Mouse (Mus musculus) intestine, embryonic 14.5 days (tissue): ENCODE data around the gene Palmd. TPM values are rescaled to one million over a fixed set of nuclear protein-coding genes. Genes with fewer than 3 reads are reported as not detected.
A peak's percentile ranks its signal among the peaks of the same experiment; 100 is the strongest.

ENCODE experiments used
- ATAC-seq: fragments of 200-750 bp; cut with Nextera tagmentation; replicated peaks from 2 replicates; pipeline ENCODE4 v1.8.0; 2017; ENCODE audit warnings: low read depth, moderate number of reproducible peaks, moderate TSS enrichment, moderate library complexity; ENCODE audit not compliant: low FRiP score, low TSS enrichment
- DNase-seq: peaks from one replicate; pipeline ENCODE4 v3.0.0-alpha.2; 2018; ENCODE audit warnings: low spot score
- H3K27ac ChIP-seq: fragments of 300-500 bp; sonication (generic); 2 replicates; pipeline ENCODE4 v1.5.1; 2014; ENCODE audit warnings: low read depth, mild to moderate bottlenecking, control low read depth
- H3K27me3 ChIP-seq: fragments of 300-500 bp; sonication (generic); replicated peaks from 2 replicates; pipeline ENCODE4 v1.6.1; 2014; ENCODE audit warnings: low read length, control low read depth; ENCODE audit not compliant: control insufficient read depth, insufficient read depth
- H3K36me3 ChIP-seq: fragments of 300-500 bp; sonication (generic); 2 replicates; pipeline ENCODE4 v1.6.1; 2014; ENCODE audit warnings: low read length, control low read depth; ENCODE audit not compliant: control insufficient read depth, insufficient read depth
- H3K4me1 ChIP-seq: fragments of 300-500 bp; sonication (generic); replicated peaks from 2 replicates; pipeline ENCODE4 v1.6.1; 2014; ENCODE audit warnings: low read length, control low read depth, mixed read lengths; ENCODE audit not compliant: control insufficient read depth, insufficient read depth
- H3K4me2 ChIP-seq: fragments of 300-500 bp; sonication (generic); 2 replicates; pipeline ENCODE4 v1.6.1; 2014; ENCODE audit warnings: low read length
- H3K4me3 ChIP-seq: fragments of 300-500 bp; sonication (generic); 2 replicates; pipeline ENCODE4 v1.5.1; 2014; ENCODE audit warnings: low read depth, low read length, control low read depth, mixed read lengths
- H3K9ac ChIP-seq: fragments of 300-500 bp; sonication (generic); 2 replicates; pipeline ENCODE4 v1.6.1; 2014; ENCODE audit warnings: mild to moderate bottlenecking, low read length
- H3K9me3 ChIP-seq: fragments of 300-500 bp; sonication (generic); 2 replicates; pipeline ENCODE4 v1.6.1; 2016; ENCODE audit warnings: low read length, control low read depth; ENCODE audit not compliant: control insufficient read depth
- WGBS: fragments of 180-500 bp; shearing (Covaris S2); extraction: QIAGEN DNeasy Blood & Tissue Kit; methylation state at CpG from one replicate; pipeline ENCODE4 v1.1.7; 2014; 5-methylcytosine and 5-hydroxymethylcytosine counted together
- polyA plus RNA-seq: library from polyadenylated mRNA; unstranded; fragments of >200 nt; fragmentation: Nextera tagmentation; extraction: Ambion mirVana; gene quantifications from 2 replicates; pipeline ENCODE4 v1.2.1, GENCODE M21; 2014

The Palmd gene
- polyA plus RNA-seq, 1 experiment from 2014 or later, result 3.2 TPM

- no peak overlapping the region for H3K4me2 ChIP-seq
- H3K9ac ChIP-seq, result no peak overlapping the region
- 55% methylated on average over 2 of the region's 2 CpGs for WGBS
- H3K27ac ChIP-seq, result no peak overlapping the region
- no peaks in the 10 kb centered on the region for H3K27me3 ChIP-seq
- no peak overlapping the region for H3K4me3 ChIP-seq
- ATAC-seq, result no peak
- H3K36me3 ChIP-seq, result no peaks in the 10 kb centered on the region
- no peak for DNase-seq
- no peaks in the 10 kb centered on the region for H3K9me3 ChIP-seq
- no peaks in the 10 kb centered on the region for H3K4me1 ChIP-seq
These were observed 17.7 kb upstream of the Palmd start for GRCm38 (mm10) chr3:116986451-116986850.

- no peak overlapping the region for H3K4me3 ChIP-seq
- ATAC-seq, result no peak
- H3K27me3 ChIP-seq, result no peaks in the 10 kb centered on the region
- no peaks in the 10 kb centered on the region for H3K9me3 ChIP-seq
- WGBS, result 70% methylated on average over 1 of the region's 1 CpGs
- H3K4me1 ChIP-seq, result no peaks in the 10 kb centered on the region
- H3K4me2 ChIP-seq, result no peak overlapping the region
- H3K27ac ChIP-seq, result no peak overlapping the region
- no peak for DNase-seq
- H3K9ac ChIP-seq, result no peak overlapping the region
- H3K36me3 ChIP-seq, result no peaks in the 10 kb centered on the region
These were observed 17.0 kb upstream of the Palmd start for GRCm38 (mm10) chr3:116985741-116986140.

GRCm38 (mm10) chr3:116985042-116985455, 16.3 kb upstream of the Palmd start:
- Histone ChIP-seq H3K4me2 (no peak overlapping the region), H3K4me1 (no peaks in the 10 kb centered on the region), H3K9ac (no peak overlapping the region), H3K9me3 (no peaks in the 10 kb centered on the region), H3K27ac (no peak overlapping the region), H3K36me3 (no peaks in the 10 kb centered on the region), H3K4me3 (no peak overlapping the region), H3K27me3 (no peaks in the 10 kb centered on the region)
- WGBS, result 44% methylated on average over 1 of the region's 1 CpGs
- ATAC-seq (no peak), DNase-seq (no peak)

- Histone ChIP-seq H3K4me1 (no peaks in the 10 kb centered on the region), H3K27me3 (no peaks in the 10 kb centered on the region), H3K4me2 (no peak overlapping the region), H3K9ac (no peak overlapping the region), H3K9me3 (no peaks in the 10 kb centered on the region), H3K4me3 (no peak overlapping the region), H3K36me3 (no peaks in the 10 kb centered on the region), H3K27ac (no peak overlapping the region)
- ATAC-seq, result no peak
- no peak for DNase-seq
- 75% methylated on average over 9 of the region's 9 CpGs for WGBS
These were observed 13.2 kb upstream of the Palmd start for GRCm38 (mm10) chr3:116981811-116982575.

GRCm38 (mm10) chr3:116969786-116970185, 999 bp upstream of the Palmd start:
- no peak for DNase-seq
- Histone ChIP-seq H3K4me1 (no peaks in the 10 kb centered on the region; the same call in 1 of the 2 replicates), H3K9ac (no peak overlapping the region), H3K4me2 (no peak overlapping the region), H3K36me3 (no peaks in the 10 kb centered on the region), H3K9me3 (no peaks in the 10 kb centered on the region), H3K27ac (no peak overlapping the region), H3K4me3 (no peak overlapping the region), H3K27me3 (no peaks in the 10 kb centered on the region)
- WGBS, result 66% methylated on average over 5 of the region's 5 CpGs
- ATAC-seq, result no peak

GRCm38 (mm10) chr3:116969003-116969402, 216 bp upstream of the Palmd start:
- no peak overlapping the region for H3K27ac ChIP-seq
- peak overlapping the region; percentile 71 for H3K4me2 ChIP-seq
- DNase-seq (no peak), ATAC-seq (no peak)
- H3K4me1 ChIP-seq, result no peaks in the 10 kb centered on the region; the same call in 1 of the 2 replicates
- H3K9me3 ChIP-seq, result no peaks in the 10 kb centered on the region
- WGBS, result 18% methylated on average over 5 of the region's 5 CpGs
- H3K27me3 ChIP-seq, result no peaks in the 10 kb centered on the region
- peak overlapping the region; percentile 36 for H3K4me3 ChIP-seq
- no peak overlapping the region for H3K9ac ChIP-seq
- H3K36me3 ChIP-seq, result no peaks in the 10 kb centered on the region

- no peaks in the 10 kb centered on the region for H3K9me3 ChIP-seq
- peak within 1 kb of the TSS; percentile 34 for H3K9ac ChIP-seq
- H3K27ac ChIP-seq, result no peak within 1 kb of the TSS
- no peaks in the 10 kb centered on the region for H3K27me3 ChIP-seq
- H3K4me2 ChIP-seq, result peak within 1 kb of the TSS; percentile 71
- H3K4me3 ChIP-seq, result peak within 1 kb of the TSS; percentile 36
- no peaks in the 10 kb centered on the region for H3K36me3 ChIP-seq
- no peak for DNase-seq
- no peak for ATAC-seq
- 53% methylated on average over 4 of the region's 4 CpGs for WGBS
- no peaks in the 10 kb centered on the region; the same call in 1 of the 2 replicates for H3K4me1 ChIP-seq
These were observed 820 bp downstream of the Palmd start, which contains the start of gene 4930455H04Rik for GRCm38 (mm10) chr3:116967967-116968366. Gene 4930455H04Rik (plus strand): TSS chr3:116968267.

GRCm38 (mm10) chr3:116967436-116967835, 1.4 kb downstream of the Palmd start:
- Histone ChIP-seq H3K4me2 (no peak overlapping the region), H3K4me3 (no peak overlapping the region), H3K4me1 (no peaks in the 10 kb centered on the region; the same call in 1 of the 2 replicates), H3K9me3 (no peaks in the 10 kb centered on the region), H3K36me3 (no peaks in the 10 kb centered on the region), H3K27me3 (no peaks in the 10 kb centered on the region), H3K9ac (no peak overlapping the region), H3K27ac (no peak overlapping the region)
- 85% methylated on average over 6 of the region's 6 CpGs for WGBS
- no peak for ATAC-seq
- no peak for DNase-seq

GRCm38 (mm10) chr3:116966800-116967199, 2.0 kb downstream of the Palmd start:
- H3K4me3 ChIP-seq, result no peak overlapping the region
- H3K36me3 ChIP-seq, result no peaks in the 10 kb centered on the region
- no peak overlapping the region for H3K9ac ChIP-seq
- no peak for DNase-seq
- WGBS, result 65% methylated on average over 6 of the region's 6 CpGs
- H3K4me1 ChIP-seq, result no peaks in the 10 kb centered on the region; the same call in 1 of the 2 replicates
- no peaks in the 10 kb centered on the region for H3K27me3 ChIP-seq
- no peak overlapping the region for H3K27ac ChIP-seq
- no peak for ATAC-seq
- no peaks in the 10 kb centered on the region for H3K9me3 ChIP-seq
- no peak overlapping the region for H3K4me2 ChIP-seq
